Mouse (Mus musculus): ENCODE results near the gene Fam71e1. TPM values are rescaled to one million over a fixed set of nuclear protein-coding genes. Genes with fewer than 3 reads are reported as not detected.
A peak's percentile ranks its signal among the peaks of the same experiment; 100 is the strongest.

Fam71e1 gene
- total and polyA plus RNA-seq, 3 experiments, result 1.2 to 2.0 TPM; not detected in 1

- peak overlapping the region; percentile 30; the same call in 1 of the 2 replicates for H3K27ac ChIP-seq (ENCODE audit: control insufficient read depth, low read depth, low read length)
- peaks cover 0 to 4% of the 10 kb centered on the region in 2 experiments; a peak in 3 of 4 replicates for H3K36me3 ChIP-seq (ENCODE audit: control insufficient read depth in 1 of 2, insufficient read depth in 2 of 2, low read length in 2 of 2)
- H3K79me2 ChIP-seq (ENCODE audit: control insufficient read depth, insufficient read depth, low read length, poor library complexity), result peaks cover 15% of the 10 kb centered on the region
- H3K9me3 ChIP-seq (replicated peaks; ENCODE audit: insufficient read depth, low read length), result no peaks in the 10 kb centered on the region
- peak overlapping the region; percentile 59 for H3K9ac ChIP-seq (ENCODE audit: control insufficient read depth, low read depth, low read length, poor library complexity, severe bottlenecking)
- peak overlapping the region; percentile 45 to 72 for H3K4me3 ChIP-seq (ENCODE audit: control insufficient read depth in 1 of 2, insufficient read depth in 1 of 2, low read depth in 2 of 2, low read length in 2 of 2)
- H3K27me3 ChIP-seq (ENCODE audit: control insufficient read depth in 1 of 2, insufficient read depth in 2 of 2, low read length in 2 of 2), result no peaks in the 10 kb centered on the region
- H3K4me1 ChIP-seq (ENCODE audit: control insufficient read depth in 1 of 2, insufficient read depth in 2 of 2, low read length in 2 of 2), result peaks cover 0 to 12% of the 10 kb centered on the region in 2 experiments; a peak in 2 of 4 replicates
- DNase-seq (ENCODE audit: low read depth, low spot score), result no peak
- TF ChIP-seq ZC3H11A (IDR thresholded peaks at IDR 0.05; ENCODE audit: low read depth, low read length) (no peak), CTCF (IDR thresholded peaks at IDR 0.05 in 2 of 3, conservative IDR thresholded peaks at IDR 0.05 in 1 of 3; ENCODE audit: control insufficient read depth in 1 of 3, insufficient read depth in 1 of 3, low read depth in 2 of 3, low read length in 3 of 3, poor library complexity in 1 of 3, severe bottlenecking in 1 of 3) (0 out of 6 replicates have a peak, but pooled peaks of 1 of the 3 experiments have one; percentile 3), POLR2A (IDR thresholded peaks at IDR 0.05; ENCODE audit: control insufficient read depth in 1 of 2, insufficient read depth in 1 of 2, low read depth in 1 of 2, low read length in 2 of 2, poor library complexity in 1 of 2) (peak in 1 of 2 experiments; percentile 8; a peak in 1 of 4 replicates)
Observed at GRCm38 (mm10) chr7:44496771-44497109, 359 bp downstream of the Fam71e1 start.

DNA sequence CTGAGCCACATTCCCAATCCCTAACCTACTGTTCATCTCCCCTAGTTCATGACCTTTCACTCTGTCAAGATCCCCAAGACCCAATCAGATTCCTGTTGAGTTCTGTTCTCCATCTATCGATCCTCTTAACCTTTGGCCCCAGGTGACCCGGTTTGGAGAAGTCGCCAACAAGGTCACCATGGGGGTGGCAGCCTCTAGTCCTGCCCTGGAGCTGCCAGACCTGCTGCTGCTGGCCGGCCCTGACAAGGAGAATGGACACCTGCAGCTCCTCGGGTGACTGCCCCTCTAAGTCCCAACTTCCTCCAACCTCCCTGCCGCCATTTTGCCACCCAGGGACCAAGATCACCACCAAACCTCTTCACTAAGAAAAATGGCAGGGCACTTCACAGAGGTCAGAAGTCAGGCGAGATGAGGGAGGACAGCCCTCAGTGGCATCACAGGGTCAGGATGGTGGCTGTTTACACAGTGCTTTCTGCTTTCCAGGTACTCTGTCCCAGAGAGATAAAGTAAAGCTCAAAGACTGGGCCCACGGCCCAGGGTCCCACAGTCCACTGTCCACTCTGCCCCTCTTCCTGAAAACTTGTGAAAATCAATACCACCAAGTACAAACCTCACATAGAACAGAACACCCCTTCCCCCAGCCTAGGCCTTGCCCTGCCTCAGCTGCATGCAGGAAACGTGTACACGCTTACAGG is 1.1 kb downstream of the Fam71e1 start:
- peak overlapping the region in 1 of 2 experiments; percentile 45; a peak in 1 of 4 replicates for H3K4me3 ChIP-seq (ENCODE audit: control insufficient read depth in 1 of 2, insufficient read depth in 1 of 2, low read depth in 2 of 2, low read length in 2 of 2)
- no peaks in the 10 kb centered on the region for H3K27me3 ChIP-seq (ENCODE audit: control insufficient read depth in 1 of 2, insufficient read depth in 2 of 2, low read length in 2 of 2)
- no peaks in the 10 kb centered on the region for H3K9me3 ChIP-seq (replicated peaks; ENCODE audit: insufficient read depth, low read length)
- no peak overlapping the region for H3K27ac ChIP-seq (ENCODE audit: control insufficient read depth, low read depth, low read length)
- H3K36me3 ChIP-seq (ENCODE audit: control insufficient read depth in 1 of 2, insufficient read depth in 2 of 2, low read length in 2 of 2), result peaks cover 0 to 4% of the 10 kb centered on the region in 2 experiments; a peak in 3 of 4 replicates
- H3K79me2 ChIP-seq (ENCODE audit: control insufficient read depth, insufficient read depth, low read length, poor library complexity), result peaks cover 15% of the 10 kb centered on the region
- no peak for DNase-seq (ENCODE audit: low read depth, low spot score)
- TF ChIP-seq RCOR1 (IDR thresholded peaks at IDR 0.05; ENCODE audit: low read depth, low read length) (no peak), USF1 (IDR thresholded peaks at IDR 0.05; ENCODE audit: low read depth, low read length) (no peak), GATA1 (IDR thresholded peaks at IDR 0.05; ENCODE audit: low read depth, low read length) (no peak), MAFK (IDR thresholded peaks at IDR 0.05; ENCODE audit: borderline replicate concordance, low read depth, low read length) (no peak), ZKSCAN1 (IDR thresholded peaks at IDR 0.05; ENCODE audit: low read depth, low read length) (no peak), TBP (IDR thresholded peaks at IDR 0.05; ENCODE audit: low read depth, low read length) (no peak)
- H3K9ac ChIP-seq (ENCODE audit: control insufficient read depth, low read depth, low read length, poor library complexity, severe bottlenecking), result no peak overlapping the region
- peaks cover 0 to 12% of the 10 kb centered on the region in 2 experiments; a peak in 2 of 4 replicates for H3K4me1 ChIP-seq (ENCODE audit: control insufficient read depth in 1 of 2, insufficient read depth in 2 of 2, low read length in 2 of 2)

DNA sequence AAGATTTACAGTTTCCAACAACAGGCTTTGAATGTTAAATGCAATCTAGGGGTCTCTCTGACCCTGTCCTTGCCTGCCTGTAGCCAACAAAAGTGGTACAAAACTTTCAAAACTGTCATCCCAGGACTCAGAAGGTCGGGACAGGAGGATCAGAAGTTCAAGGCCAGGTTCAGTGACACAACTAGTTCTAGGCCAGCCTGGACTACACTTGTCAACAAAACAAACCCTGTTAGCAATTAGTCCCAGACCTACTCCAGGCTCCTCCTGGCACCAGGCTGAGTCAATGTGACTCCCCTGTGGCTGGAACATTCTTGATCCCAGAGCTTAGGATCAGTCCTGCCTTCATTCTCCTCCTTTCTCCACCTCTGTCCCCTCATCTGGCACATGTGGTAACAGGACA is 2.5 kb downstream of the Fam71e1 start:
- Histone ChIP-seq H3K9me3 (replicated peaks; ENCODE audit: insufficient read depth, low read length) (no peaks in the 10 kb centered on the region), H3K79me2 (ENCODE audit: control insufficient read depth, insufficient read depth, low read length, poor library complexity) (peaks cover 15% of the 10 kb centered on the region), H3K27ac (ENCODE audit: control insufficient read depth, low read depth, low read length) (no peak overlapping the region), H3K36me3 (ENCODE audit: control insufficient read depth in 1 of 2, insufficient read depth in 2 of 2, low read length in 2 of 2) (peaks cover 0 to 4% of the 10 kb centered on the region in 2 experiments; a peak in 3 of 4 replicates), H3K4me3 (ENCODE audit: control insufficient read depth in 1 of 2, insufficient read depth in 1 of 2, low read depth in 2 of 2, low read length in 2 of 2) (no peak overlapping the region), H3K4me1 (ENCODE audit: control insufficient read depth in 1 of 2, insufficient read depth in 2 of 2, low read length in 2 of 2) (peaks cover 0 to 12% of the 10 kb centered on the region in 2 experiments; a peak in 2 of 4 replicates), H3K9ac (ENCODE audit: control insufficient read depth, low read depth, low read length, poor library complexity, severe bottlenecking) (no peak overlapping the region), H3K27me3 (ENCODE audit: control insufficient read depth in 1 of 2, insufficient read depth in 2 of 2, low read length in 2 of 2) (no peaks in the 10 kb centered on the region)
- TF ChIP-seq ZKSCAN1 (IDR thresholded peaks at IDR 0.05; ENCODE audit: low read depth, low read length) (no peak), POLR2AphosphoS2 (IDR thresholded peaks at IDR 0.05; ENCODE audit: low read length) (no peak), ZNF384 (IDR thresholded peaks at IDR 0.05; ENCODE audit: low read depth, low read length) (no peak), KAT2A (conservative IDR thresholded peaks at IDR 0.05; ENCODE audit: low read depth, low read length) (no peak), UBTF (IDR thresholded peaks at IDR 0.05; ENCODE audit: borderline replicate concordance, insufficient read depth, low read depth, low read length) (no peak), CTCF (IDR thresholded peaks at IDR 0.05 in 2 of 3, conservative IDR thresholded peaks at IDR 0.05 in 1 of 3; ENCODE audit: control insufficient read depth in 1 of 3, insufficient read depth in 1 of 3, low read depth in 2 of 3, low read length in 3 of 3, poor library complexity in 1 of 3, severe bottlenecking in 1 of 3) (no peak), POLR2AphosphoS5 (IDR thresholded peaks at IDR 0.05; ENCODE audit: borderline replicate concordance, low read depth, low read length) (no peak), GATA1 (IDR thresholded peaks at IDR 0.05; ENCODE audit: low read depth, low read length) (no peak), SMC3 (IDR thresholded peaks at IDR 0.05; ENCODE audit: low read depth, low read length) (no peak), MEF2A (IDR thresholded peaks at IDR 0.05; ENCODE audit: extremely low read depth, insufficient replicate concordance, low read depth, low read length, poor library complexity, severe bottlenecking) (no peak), NRF1 (IDR thresholded peaks at IDR 0.05; ENCODE audit: insufficient read depth, low read depth, low read length, poor library complexity, severe bottlenecking) (no peak), E2F4 (IDR thresholded peaks at IDR 0.05; ENCODE audit: borderline replicate concordance, low read depth, low read length) (no peak), RAD21 (IDR thresholded peaks at IDR 0.05; ENCODE audit: low read depth, low read length) (no peak), HCFC1 (IDR thresholded peaks at IDR 0.05; ENCODE audit: low read depth, low read length) (no peak)
- DNase-seq (ENCODE audit: low read depth, low spot score), result no peak
